Comparison of ENCODE assay signal across 20 mouse cellular contexts in the genomic region with DNA sequence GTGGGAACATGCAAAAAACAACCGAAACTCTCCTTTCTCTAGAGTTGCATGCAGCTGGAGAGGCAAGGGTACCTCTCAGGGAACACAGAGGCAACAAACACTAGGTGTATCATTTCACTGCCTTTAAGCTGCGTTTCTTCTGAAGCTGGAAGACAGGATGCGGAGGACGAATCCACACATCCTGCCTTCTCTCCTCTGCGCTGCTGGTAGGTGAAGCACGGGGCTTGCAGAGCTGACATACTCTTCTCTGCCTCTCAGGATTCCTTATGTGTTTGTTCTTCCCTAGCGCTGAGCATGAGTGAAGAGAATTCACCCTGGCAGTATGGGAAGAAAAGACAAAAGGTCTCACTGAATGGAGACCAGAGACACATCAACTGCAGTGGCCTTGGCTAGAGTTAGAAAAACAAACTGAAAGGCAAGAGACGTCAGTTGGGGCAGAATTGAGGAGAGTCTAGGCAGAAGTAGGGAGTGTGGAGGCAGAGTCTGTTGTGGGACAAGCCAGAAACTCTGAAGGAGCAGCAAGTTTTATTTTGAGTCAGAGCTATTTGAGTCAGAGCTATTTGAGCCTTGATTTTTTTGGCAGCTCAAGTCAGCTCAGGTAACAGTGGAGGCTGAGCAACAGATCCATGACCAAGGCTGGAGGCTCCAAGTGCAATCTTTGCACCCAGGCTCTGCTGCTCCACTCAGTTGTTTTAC.
DNase-seq lines count a peak whose midpoint lies in the region; ATAC-seq lines count a peak whose summit lies in the region.
"Had no signal": no experiment of that assay in that cellular context is flagged by ENCODE, and none has a peak within 500 bp of the region (broad histone marks: within the 10 kb centered on the region; RNA-seq: fewer than 3 reads in every experiment).

No protein-coding gene starts in this region.

- DNase-seq in frontal cortex, postnatal 14 days (ENCODE audit: low spot score in 2 of 2) = no peak
- DNase-seq in CD4-positive helper T cell, adult 2 months (ENCODE audit: low read depth, low spot score) = peak; percentile 41
- DNase-seq in T-cell, adult 2 months (ENCODE audit: low spot score) = peak; percentile 49
- no peak for DNase-seq in adrenal gland, adult (ENCODE audit: inconsistent age in 2 of 2, low spot score in 1 of 2)
- DNase-seq in left cerebral cortex, postnatal 36 days (ENCODE audit: low spot score in 2 of 2) = no peak
- DNase-seq in spleen, adult 12 weeks (ENCODE audit: low spot score) = no peak
- DNase-seq: adrenal gland, adult 2 months; cerebellum, adult 8-10 months; cerebellum, postnatal 36 days; heart, adult 11 months; kidney, adult 18-20 months; layer of hippocampus, adult 9-11 months; liver; lung, postnatal 4 days; right cerebral cortex, adult 18-20 months had no signal

- peak; percentile 93 for ATAC-seq in frontal cortex, adult (ENCODE audit: low TSS enrichment)
- ATAC-seq in inflammation-experienced regulatory T-cells, adult 6 months = peak; percentile 19
- ATAC-seq: forebrain, embryonic 14.5 days; hindbrain, embryonic 16.5 days; midbrain, embryonic 16.5 days had no signal

- intact Hi-C loops in left cerebral cortex, postnatal 36 days (cut with DNase I) = no loop called here

Comparison
In these comparisons a context has a peak if more than half of its experiments do, and no peak if none do; other contexts are left out.
1. DNase-seq: peak in CD4-positive helper T cell, adult 2 months (single experiment) and T-cell, adult 2 months (single experiment); none in frontal cortex, postnatal 14 days (0 of 2), adrenal gland, adult (0 of 2), left cerebral cortex, postnatal 36 days (0 of 2) and spleen, adult 12 weeks (single experiment).